Mouse (Mus musculus) stomach, postnatal 0 days (tissue): ENCODE measurements around the gene Wnt1. TPM values are rescaled to one million over a fixed set of nuclear protein-coding genes. Genes with fewer than 3 reads are reported as not detected.

ENCODE experiments used
- ATAC-seq: fragments of 200-750 bp; cut with Nextera tagmentation; 2 replicates; pipeline ENCODE4 v1.8.0; 2017; ENCODE audit not compliant: low FRiP score, low TSS enrichment
- DNase-seq: peaks from one replicate; pipeline ENCODE4 v3.0.0-alpha.2; 2016; ENCODE audit warnings: low spot score
- H3K27ac ChIP-seq: fragments of 300-500 bp; sonication (generic); replicated peaks from 2 replicates; pipeline ENCODE4 v1.5.1; 2014; ENCODE audit warnings: mild to moderate bottlenecking, control low read depth
- H3K27me3 ChIP-seq: fragments of 300-500 bp; sonication (generic); 2 replicates; pipeline ENCODE4 v1.6.1; 2014; ENCODE audit warnings: low read length; ENCODE audit not compliant: control insufficient read depth, insufficient read depth
- H3K36me3 ChIP-seq: fragments of 300-500 bp; sonication (generic); 2 replicates; pipeline ENCODE4 v1.6.1; 2014; ENCODE audit warnings: low read length, mixed read lengths; ENCODE audit not compliant: control insufficient read depth, insufficient read depth
- H3K4me1 ChIP-seq: fragments of 300-500 bp; sonication (generic); replicated peaks from 2 replicates; pipeline ENCODE4 v1.6.1; 2014; ENCODE audit warnings: antibody characterized with exemption; ENCODE audit not compliant: control insufficient read depth, insufficient read depth
- H3K4me2 ChIP-seq: fragments of 300-500 bp; sonication (generic); replicated peaks from 2 replicates; pipeline ENCODE4 v1.6.1; 2014; ENCODE audit warnings: low read depth, mild to moderate bottlenecking, control low read depth, moderate library complexity
- H3K4me3 ChIP-seq: fragments of 300-500 bp; sonication (generic); 2 replicates; pipeline ENCODE4 v1.5.1; 2014; ENCODE audit warnings: low read depth, low read length, control low read depth
- H3K9ac ChIP-seq: fragments of 300-500 bp; sonication (generic); 2 replicates; pipeline ENCODE4 v1.6.1; 2014; ENCODE audit warnings: mild to moderate bottlenecking, low read length, control low read depth, mixed read lengths
- H3K9me3 ChIP-seq: fragments of 300-500 bp; sonication (generic); 2 replicates; pipeline ENCODE4 v1.6.1; 2016; ENCODE audit warnings: low read length; ENCODE audit not compliant: control insufficient read depth
- CTCF ChIP-seq: IDR thresholded peaks from 2 replicates; pipeline ENCODE4 v1.5.1; 2016; ENCODE audit warnings: antibody characterized with exemption, low read depth, mild to moderate bottlenecking, moderate library complexity
- EP300 ChIP-seq: optimal IDR thresholded peaks from 2 replicates; pipeline ENCODE3; 2016; ENCODE audit warnings: antibody characterized with exemption
- WGBS: fragments of 180-500 bp; shearing (Covaris S2); extraction: QIAGEN DNeasy Blood & Tissue Kit; methylation state at CpG from one replicate; pipeline ENCODE4 v1.1.7; 2014; 5-methylcytosine and 5-hydroxymethylcytosine counted together
- polyA plus RNA-seq: library from polyadenylated mRNA; unstranded; fragments of >200 nt; fragmentation: Nextera tagmentation; extraction: Ambion mirVana; gene quantifications from 2 replicates; pipeline ENCODE4 v1.2.1, GENCODE M21; 2015

The Wnt1 gene
- polyA plus RNA-seq, 1 experiment from 2014 or later, result not detected

DNA sequence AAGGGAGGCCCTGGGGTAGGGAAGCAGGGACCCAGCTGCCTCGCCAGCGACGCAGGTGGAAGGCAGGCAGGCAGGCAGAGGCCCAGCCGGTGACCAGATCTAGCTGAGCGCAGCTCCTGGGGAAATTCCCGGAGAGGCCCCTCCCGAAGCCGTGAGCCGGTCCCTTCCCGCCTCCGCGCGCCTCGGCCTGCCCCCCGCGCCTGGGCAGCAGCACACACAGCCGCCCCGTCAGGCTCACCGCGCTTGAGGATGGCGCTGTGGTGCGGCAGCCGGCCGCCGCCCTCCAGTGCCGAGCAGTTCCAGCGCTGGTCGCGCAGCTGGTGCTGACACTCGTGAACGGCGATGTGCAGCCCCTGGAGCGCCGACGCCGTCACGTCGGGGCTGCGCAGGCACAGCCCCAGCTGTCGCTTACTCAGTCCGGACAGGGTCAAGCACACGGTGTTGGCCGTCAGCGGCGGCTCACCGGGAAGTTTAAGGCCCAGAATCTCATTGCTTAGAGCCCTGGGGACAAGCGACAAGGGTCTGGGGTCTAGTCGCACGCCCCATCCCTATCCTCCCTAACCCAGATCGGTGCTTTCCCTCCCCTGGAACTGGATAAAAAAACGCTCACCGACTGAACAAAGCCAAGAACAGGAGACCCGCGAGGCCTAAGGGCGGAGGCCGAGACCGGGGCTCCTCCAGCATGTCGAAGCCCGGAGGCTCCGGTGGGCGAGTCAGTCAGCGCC lies 13.2 kb upstream of the Wnt1 start:
- TF ChIP-seq CTCF (peak; percentile 45; the same call in 1 of the 2 replicates), EP300 (no peak)
- peak overlapping the region; percentile 41 for H3K4me2 ChIP-seq
- H3K9me3 ChIP-seq, result no peaks in the 10 kb centered on the region
- DNase-seq, result peak; percentile 73
- peaks cover 5% of the 10 kb centered on the region; the same call in 1 of the 2 replicates for H3K4me1 ChIP-seq
- 0 out of 2 replicates have a peak, but pooled peaks have one; percentile 45 for ATAC-seq
- H3K9ac ChIP-seq, result 0 out of 2 replicates have a peak overlapping the region, but pooled peaks have one; percentile 27
- H3K27ac ChIP-seq, result no peak overlapping the region
- peak overlapping the region; percentile 15 for H3K4me3 ChIP-seq
- whole genome bisulfite sequencing, result 3% methylated on average over 45 of the region's 62 CpGs
- H3K27me3 ChIP-seq, result peaks cover 31% of the 10 kb centered on the region; the same call in 1 of the 2 replicates
- H3K36me3 ChIP-seq, result no peaks in the 10 kb centered on the region

DNA sequence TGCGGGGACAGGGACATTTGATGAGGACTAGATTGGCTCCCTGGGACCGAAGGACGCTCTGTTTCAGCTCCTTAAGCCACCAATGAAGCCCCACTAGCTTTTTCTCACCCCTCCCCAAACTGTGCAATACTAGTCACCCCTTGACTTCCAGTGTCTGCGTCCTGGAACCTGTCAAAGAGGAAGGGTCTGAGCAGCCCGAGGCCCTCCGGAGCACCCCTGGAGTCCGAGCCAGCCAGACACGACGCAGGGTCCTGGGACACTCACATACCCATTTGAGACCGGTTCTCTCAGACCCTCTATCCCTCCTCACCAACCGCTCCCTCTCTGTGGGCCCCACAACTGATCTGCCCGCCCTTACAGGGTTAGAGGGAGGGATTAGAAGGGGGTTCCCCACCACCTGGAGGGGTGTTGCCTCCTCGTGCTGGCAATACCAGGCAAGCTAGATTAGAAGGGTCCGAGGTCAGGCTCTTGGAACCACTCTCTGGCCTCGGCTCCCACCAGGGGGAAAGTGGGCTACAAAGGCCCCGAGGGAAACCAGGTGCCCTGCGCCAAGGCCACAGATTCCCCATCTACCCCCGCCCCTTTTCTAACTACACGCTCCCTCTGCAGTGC lies 12.5 kb upstream of the Wnt1 start:
- ATAC-seq (no peak; the same call in 1 of the 2 replicates), DNase-seq (peak; percentile 15)
- WGBS, result 7% methylated on average over 19 of the region's 19 CpGs
- no peak for TF ChIP-seq CTCF
- no peak for TF ChIP-seq EP300
- H3K27me3 ChIP-seq, result peaks cover 31% of the 10 kb centered on the region; the same call in 1 of the 2 replicates
- H3K4me1 ChIP-seq, result peaks cover 5% of the 10 kb centered on the region; the same call in 1 of the 2 replicates
- H3K9me3 ChIP-seq, result no peaks in the 10 kb centered on the region
- H3K4me2 ChIP-seq, result peak overlapping the region; percentile 41; the same call in 1 of the 2 replicates
- H3K36me3 ChIP-seq, result no peaks in the 10 kb centered on the region
- H3K9ac ChIP-seq, result no peak overlapping the region
- H3K27ac ChIP-seq, result no peak overlapping the region
- peak overlapping the region; percentile 15; the same call in 1 of the 2 replicates for H3K4me3 ChIP-seq

- peak within 1 kb of the TSS; percentile 46 for H3K4me2 ChIP-seq
- peak within 1 kb of the TSS; percentile 31 for H3K4me3 ChIP-seq
- WGBS, result 1% methylated on average over 31 of the region's 33 CpGs
- TF ChIP-seq CTCF (no peak), EP300 (no peak)
- ATAC-seq (no peak), DNase-seq (peak; percentile 43)
- no peak within 1 kb of the TSS for H3K27ac ChIP-seq
- no peaks in the 10 kb centered on the region for H3K9me3 ChIP-seq
- peaks cover 5% of the 10 kb centered on the region; the same call in 1 of the 2 replicates for H3K4me1 ChIP-seq
- no peaks in the 10 kb centered on the region for H3K36me3 ChIP-seq
- H3K9ac ChIP-seq, result no peak within 1 kb of the TSS
- peaks cover 31% of the 10 kb centered on the region; the same call in 1 of the 2 replicates for H3K27me3 ChIP-seq
Measured at GRCm38 (mm10) chr15:98777762-98778161, 11.9 kb upstream of the Wnt1 start, which contains the start of gene Wnt10b. Wnt10b (minus strand) TSS chr15:98778150.

DNA sequence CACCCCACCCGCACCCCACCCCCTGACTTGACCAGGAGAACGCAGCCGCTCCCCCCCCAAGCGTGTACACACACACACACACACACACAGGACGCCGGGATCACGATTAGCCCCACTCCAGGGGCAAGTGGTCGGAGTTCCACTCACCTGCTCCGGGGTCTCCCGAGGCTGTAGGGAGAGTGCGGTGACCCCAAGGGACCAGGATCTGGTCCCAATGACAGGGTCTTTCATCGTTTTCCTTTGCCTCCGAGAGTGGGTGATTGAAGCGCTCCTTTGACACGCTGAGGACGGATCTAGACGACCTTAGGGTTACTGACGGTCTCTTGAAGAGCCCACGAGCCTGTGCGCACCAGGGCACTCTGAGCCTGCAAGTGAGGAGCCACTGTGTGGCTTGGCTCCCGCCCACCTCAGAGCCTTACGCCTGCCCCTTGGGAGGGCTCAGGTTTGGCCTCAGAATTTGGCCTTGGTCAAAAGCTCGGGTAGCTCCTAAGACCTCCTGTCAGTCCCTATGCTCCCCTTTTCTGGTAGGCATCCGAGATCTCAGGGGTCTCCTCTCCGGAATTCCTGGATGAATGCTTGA lies 11.4 kb upstream of the Wnt1 start:
- Histone ChIP-seq H3K27me3 (peaks cover 31% of the 10 kb centered on the region; the same call in 1 of the 2 replicates), H3K36me3 (no peaks in the 10 kb centered on the region), H3K9me3 (no peaks in the 10 kb centered on the region), H3K4me3 (peak overlapping the region; percentile 31), H3K27ac (no peak overlapping the region), H3K4me1 (peaks cover 5% of the 10 kb centered on the region; the same call in 1 of the 2 replicates), H3K9ac (no peak overlapping the region), H3K4me2 (peak overlapping the region; percentile 46)
- TF ChIP-seq EP300, result no peak
- TF ChIP-seq CTCF, result no peak
- DNase-seq, result no peak
- no peak for ATAC-seq
- 2% methylated on average over 23 of the region's 25 CpGs for WGBS

DNA sequence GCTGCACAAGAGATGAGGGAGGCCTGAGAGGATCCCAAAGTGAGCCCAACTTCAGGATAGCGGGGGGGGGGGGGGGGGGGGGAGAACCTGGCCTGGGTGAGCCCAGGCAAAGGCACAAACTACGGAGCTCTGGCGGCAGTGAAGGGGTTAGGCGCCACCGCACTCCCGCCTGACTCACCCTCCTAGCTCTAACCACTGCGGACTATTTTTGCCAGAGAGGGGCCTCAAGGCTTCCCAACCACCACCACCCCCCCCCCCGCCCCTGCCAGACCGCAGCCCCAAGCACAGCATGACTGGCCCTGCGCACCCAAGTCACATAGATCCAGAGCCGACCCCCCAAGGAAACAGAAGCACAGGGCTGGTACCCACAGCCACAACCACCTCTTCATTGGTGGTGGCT lies 10.9 kb upstream of the Wnt1 start:
- Histone ChIP-seq H3K36me3 (no peaks in the 10 kb centered on the region), H3K4me1 (peaks cover 5% of the 10 kb centered on the region; the same call in 1 of the 2 replicates), H3K9me3 (no peaks in the 10 kb centered on the region), H3K9ac (no peak overlapping the region), H3K27me3 (peaks cover 31% of the 10 kb centered on the region; the same call in 1 of the 2 replicates), H3K27ac (no peak overlapping the region), H3K4me3 (no peak overlapping the region), H3K4me2 (no peak overlapping the region)
- TF ChIP-seq EP300 (no peak), CTCF (no peak)
- WGBS, result 16% methylated on average over 8 of the region's 11 CpGs
- DNase-seq, result no peak
- no peak for ATAC-seq
